Mouse (Mus musculus): Measurements from ENCODE around the gene Mast1. TPM values are rescaled to one million over a fixed set of nuclear protein-coding genes. Genes with fewer than 3 reads are reported as not detected.

Mast1 gene
- polyA plus RNA-seq, 1 experiment from 2014 or later = 0.08 TPM

DNA sequence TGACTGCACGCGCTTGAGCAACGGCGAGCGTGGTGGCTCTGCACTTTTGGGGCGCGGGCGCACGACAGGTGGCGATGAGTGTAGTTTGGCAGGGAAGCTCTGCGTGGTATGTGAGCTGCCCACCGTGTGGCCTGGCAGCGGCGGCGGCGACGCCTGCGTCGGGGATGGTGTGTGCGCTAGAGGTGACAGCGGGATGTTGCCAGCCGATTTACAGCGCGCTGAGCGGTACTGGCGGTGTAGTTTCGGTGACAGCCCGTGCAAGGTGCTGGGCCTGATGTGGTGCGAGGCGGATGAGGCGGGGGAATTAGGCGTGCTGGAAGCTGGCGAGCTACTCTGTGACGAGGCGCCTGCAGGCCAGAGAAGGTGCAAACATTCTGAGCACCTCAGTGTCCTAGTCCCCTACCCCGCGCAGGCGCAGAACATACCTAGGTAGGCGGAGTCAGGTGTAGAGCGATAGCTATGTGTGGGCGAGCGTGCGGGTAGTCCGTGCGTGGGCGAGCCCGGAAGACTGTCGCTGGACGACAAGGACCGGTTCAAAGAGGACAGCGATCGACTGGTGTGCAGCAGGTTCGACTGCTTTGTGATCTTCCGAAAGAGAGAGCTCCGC, 24.2 kb downstream of the Mast1 start:
- WGBS = under 1% methylated on average over 55 of the region's 55 CpGs
- Histone ChIP-seq H3K4me3 (replicated peaks; ENCODE audit: low read depth, low read length) (peak overlapping the region; percentile 34), H3K4me2 (ENCODE audit: low read length) (peak overlapping the region; percentile 68), H3K4me1 (replicated peaks; ENCODE audit: insufficient read depth, low read length) (peaks cover 15% of the 10 kb centered on the region; the same call in 1 of the 2 replicates), H3K9me3 (replicated peaks; ENCODE audit: low read length) (no peaks in the 10 kb centered on the region), H3K27me3 (ENCODE audit: insufficient read depth, low read length) (peaks cover 12% of the 10 kb centered on the region), H3K27ac (no peak overlapping the region), H3K36me3 (ENCODE audit: insufficient read depth, low read length) (no peaks in the 10 kb centered on the region), H3K9ac (ENCODE audit: low read depth, low read length) (peak overlapping the region; percentile 24; the same call in 1 of the 2 replicates)
- DNase-seq (ENCODE audit: low spot score) = peak; percentile 79
- ATAC-seq (replicated peaks; ENCODE audit: low FRiP score, low read depth) = peak; percentile 52
- TF ChIP-seq CTCF (IDR thresholded peaks at IDR 0.05; ENCODE audit: low read depth) = no peak

GRCm38 (mm10) chr8:84912391-84912790, 24.8 kb downstream of the Mast1 start:
- Histone ChIP-seq H3K36me3 (ENCODE audit: insufficient read depth, low read length) (no peaks in the 10 kb centered on the region), H3K4me1 (replicated peaks; ENCODE audit: insufficient read depth, low read length) (peaks cover 15% of the 10 kb centered on the region; the same call in 1 of the 2 replicates), H3K4me2 (ENCODE audit: low read length) (peak overlapping the region; percentile 68), H3K27ac (no peak overlapping the region), H3K27me3 (ENCODE audit: insufficient read depth, low read length) (peaks cover 9% of the 10 kb centered on the region), H3K9me3 (replicated peaks; ENCODE audit: low read length) (no peaks in the 10 kb centered on the region), H3K4me3 (replicated peaks; ENCODE audit: low read depth, low read length) (peak overlapping the region; percentile 34), H3K9ac (ENCODE audit: low read depth, low read length) (no peak overlapping the region)
- 19% methylated on average over 27 of the region's 27 CpGs for WGBS
- ATAC-seq (replicated peaks; ENCODE audit: low FRiP score, low read depth) = no peak
- no peak for DNase-seq (ENCODE audit: low spot score)
- no peak for TF ChIP-seq CTCF (IDR thresholded peaks at IDR 0.05; ENCODE audit: low read depth)

- Histone ChIP-seq H3K4me3 (replicated peaks; ENCODE audit: low read depth, low read length) (no peak overlapping the region), H3K9ac (ENCODE audit: low read depth, low read length) (no peak overlapping the region), H3K9me3 (replicated peaks; ENCODE audit: low read length) (no peaks in the 10 kb centered on the region), H3K27me3 (ENCODE audit: insufficient read depth, low read length) (peaks cover 9% of the 10 kb centered on the region), H3K36me3 (ENCODE audit: insufficient read depth, low read length) (no peaks in the 10 kb centered on the region), H3K4me2 (ENCODE audit: low read length) (no peak overlapping the region), H3K4me1 (replicated peaks; ENCODE audit: insufficient read depth, low read length) (peaks cover 15% of the 10 kb centered on the region; the same call in 1 of the 2 replicates), H3K27ac (no peak overlapping the region)
- DNase-seq (ENCODE audit: low spot score) = no peak
- no peak for ATAC-seq (replicated peaks; ENCODE audit: low FRiP score, low read depth)
- no peak for TF ChIP-seq CTCF (IDR thresholded peaks at IDR 0.05; ENCODE audit: low read depth)
- WGBS = 86% methylated on average over 9 of the region's 9 CpGs
Observed at GRCm38 (mm10) chr8:84911854-84912253, 25.3 kb downstream of the Mast1 start.

DNA sequence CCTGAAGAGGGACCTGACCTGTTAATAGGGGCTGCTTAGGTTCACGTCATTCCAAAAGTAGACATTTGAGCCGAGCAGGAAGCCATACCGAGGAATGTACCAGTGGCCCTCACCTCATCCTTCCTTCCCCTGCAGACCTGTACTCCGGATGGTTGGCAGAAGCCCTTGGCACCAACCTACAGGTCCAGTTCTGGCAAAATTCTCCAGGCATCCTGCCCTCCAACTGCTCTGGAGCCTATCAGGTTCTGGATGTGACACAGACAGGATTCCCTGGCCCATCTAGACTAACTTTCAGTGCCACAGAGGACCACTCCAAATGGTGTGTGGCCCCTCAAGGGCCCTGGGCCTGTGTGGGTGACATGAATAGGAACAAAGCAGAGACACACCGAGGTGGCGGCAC, 26.6 kb downstream of the Mast1 start:
- Histone ChIP-seq H3K4me1 (replicated peaks; ENCODE audit: insufficient read depth, low read length) (peaks cover 15% of the 10 kb centered on the region; the same call in 1 of the 2 replicates), H3K36me3 (ENCODE audit: insufficient read depth, low read length) (no peaks in the 10 kb centered on the region), H3K9me3 (replicated peaks; ENCODE audit: low read length) (no peaks in the 10 kb centered on the region), H3K9ac (ENCODE audit: low read depth, low read length) (no peak overlapping the region), H3K4me3 (replicated peaks; ENCODE audit: low read depth, low read length) (no peak overlapping the region), H3K27ac (no peak overlapping the region), H3K27me3 (ENCODE audit: insufficient read depth, low read length) (peaks cover 9% of the 10 kb centered on the region), H3K4me2 (ENCODE audit: low read length) (no peak overlapping the region)
- DNase-seq (ENCODE audit: low spot score) = no peak
- ATAC-seq (replicated peaks; ENCODE audit: low FRiP score, low read depth) = no peak
- no peak for TF ChIP-seq CTCF (IDR thresholded peaks at IDR 0.05; ENCODE audit: low read depth)
- WGBS = 86% methylated on average over 6 of the region's 6 CpGs

- ATAC-seq (replicated peaks; ENCODE audit: low FRiP score, low read depth) (no peak), DNase-seq (ENCODE audit: low spot score) (no peak)
- WGBS = 62% methylated on average over 5 of the region's 5 CpGs
- Histone ChIP-seq H3K4me1 (replicated peaks; ENCODE audit: insufficient read depth, low read length) (peaks cover 15% of the 10 kb centered on the region; the same call in 1 of the 2 replicates), H3K27me3 (ENCODE audit: insufficient read depth, low read length) (peaks cover 9% of the 10 kb centered on the region), H3K9ac (ENCODE audit: low read depth, low read length) (no peak overlapping the region), H3K36me3 (ENCODE audit: insufficient read depth, low read length) (no peaks in the 10 kb centered on the region), H3K4me3 (replicated peaks; ENCODE audit: low read depth, low read length) (no peak overlapping the region), H3K9me3 (replicated peaks; ENCODE audit: low read length) (no peaks in the 10 kb centered on the region), H3K27ac (no peak overlapping the region), H3K4me2 (ENCODE audit: low read length) (no peak overlapping the region)
- no peak for TF ChIP-seq CTCF (IDR thresholded peaks at IDR 0.05; ENCODE audit: low read depth)
Observed at GRCm38 (mm10) chr8:84909949-84910348, 27.2 kb downstream of the Mast1 start.

DNA sequence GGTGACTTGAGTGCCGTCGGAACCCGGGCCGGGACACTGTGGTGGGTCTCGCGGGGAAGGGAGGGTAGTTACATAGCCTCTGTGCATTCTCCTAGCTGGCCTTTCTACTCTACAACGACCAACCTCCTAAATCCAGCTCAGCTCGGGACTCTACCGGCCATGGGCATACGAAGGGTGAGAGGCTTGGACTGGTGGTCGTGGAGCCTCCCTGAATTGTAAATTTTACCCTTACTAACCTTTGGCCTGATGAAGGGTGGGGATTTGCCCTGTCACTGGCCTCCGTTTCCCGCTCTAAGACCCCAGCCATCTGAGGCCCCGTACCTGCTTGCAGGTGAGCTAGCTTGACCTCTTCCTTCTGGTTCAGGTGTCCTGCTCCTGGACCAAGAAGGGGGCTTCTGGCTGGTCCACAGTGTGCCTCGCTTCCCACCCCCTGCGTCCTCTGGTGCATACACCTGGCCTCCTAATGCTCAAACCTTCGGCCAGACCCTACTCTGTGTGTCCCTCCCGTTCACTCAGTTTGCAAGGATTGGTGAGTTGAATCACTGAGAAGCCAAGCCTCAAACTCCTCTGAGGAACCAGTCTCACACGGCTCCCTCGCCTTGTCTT, 27.9 kb downstream of the Mast1 start:
- peak overlapping the region; percentile 58 for H3K9ac ChIP-seq (ENCODE audit: low read depth, low read length)
- ATAC-seq (replicated peaks; ENCODE audit: low FRiP score, low read depth) = no peak
- WGBS = 52% methylated on average over 20 of the region's 20 CpGs

More for the DNA sequence above, 27.9 kb downstream of the Mast1 start:
- H3K9me3 ChIP-seq (replicated peaks; ENCODE audit: low read length) = no peaks in the 10 kb centered on the region
- H3K4me2 ChIP-seq (ENCODE audit: low read length) = peak overlapping the region; percentile 90
- TF ChIP-seq CTCF (IDR thresholded peaks at IDR 0.05; ENCODE audit: low read depth) = no peak
- H3K27me3 ChIP-seq (ENCODE audit: insufficient read depth, low read length) = peaks cover 9% of the 10 kb centered on the region
- H3K4me3 ChIP-seq (replicated peaks; ENCODE audit: low read depth, low read length) = peak overlapping the region; percentile 47
- H3K4me1 ChIP-seq (replicated peaks; ENCODE audit: insufficient read depth, low read length) = peaks cover 15% of the 10 kb centered on the region; the same call in 1 of the 2 replicates
- no peak overlapping the region for H3K27ac ChIP-seq
- H3K36me3 ChIP-seq (ENCODE audit: insufficient read depth, low read length) = no peaks in the 10 kb centered on the region
- DNase-seq (ENCODE audit: low spot score) = no peak
